Mouse (Mus musculus) spleen, adult 2 months (tissue): ENCODE results near the gene Serpinb6a.

Experiments used
- CTCF ChIP-seq: fragments of 200-500 bp; IDR thresholded peaks from 2 replicates; pipeline ENCODE4 v1.5.1; 2011; ENCODE audit warnings: mild to moderate bottlenecking, inconsistent platforms; ENCODE audit not compliant: insufficient read depth, insufficient read length, insufficient replicate concordance; ENCODE audit errors: extremely low read depth
- POLR2A ChIP-seq: fragments of 200-500 bp; IDR thresholded peaks from 2 replicates; pipeline ENCODE4 v1.6.1; 2011; ENCODE audit warnings: low read depth, low read length, inconsistent platforms

DNA sequence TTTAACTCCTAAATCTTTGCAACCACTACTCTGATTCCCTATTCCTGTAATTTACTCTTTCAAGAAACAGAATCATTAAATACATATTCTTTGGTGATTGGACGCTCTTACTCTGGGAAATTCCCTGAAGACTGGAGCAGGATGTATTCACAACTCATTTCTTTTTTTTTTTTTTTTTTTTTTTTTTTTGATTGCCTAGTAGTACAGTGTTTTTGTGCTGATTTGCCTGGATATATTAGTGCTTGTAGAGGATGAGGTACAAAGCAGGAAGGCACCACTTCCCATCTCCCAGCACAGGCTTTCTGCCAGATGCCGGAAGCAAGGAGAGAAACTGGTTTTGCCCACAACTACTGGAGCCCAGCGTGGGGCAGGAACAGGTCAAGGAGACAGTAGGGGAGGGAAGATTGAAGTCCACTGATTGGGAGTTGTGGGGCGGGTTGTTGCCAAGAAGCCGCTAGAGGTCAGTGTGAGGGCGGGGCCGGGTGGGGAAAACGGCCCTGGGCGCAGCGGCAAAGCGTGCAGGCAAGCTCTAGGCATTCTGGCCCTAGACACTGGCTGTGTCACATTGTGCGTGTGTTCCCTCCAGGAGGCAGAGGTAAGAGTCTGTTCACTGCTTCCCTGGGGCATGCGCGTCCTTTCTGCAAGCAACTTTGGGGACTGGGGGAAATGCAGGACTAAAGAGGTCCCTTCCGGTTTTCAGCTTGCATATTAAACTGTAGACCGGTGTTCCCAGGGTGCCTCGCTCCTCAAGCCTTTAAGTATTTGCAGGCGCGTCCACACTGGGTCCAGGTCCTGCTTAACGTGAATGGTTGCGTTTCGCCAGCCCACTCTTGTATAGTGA, 38.2 kb downstream of the Serpinb6a start, which contains the start of gene Nqo2:
- no peak for TF ChIP-seq CTCF
- TF ChIP-seq POLR2A: no peak
